Mouse (Mus musculus) kidney, adult 9 months (tissue): ENCODE data around the gene Olfr263.
"Not testable (repeated sequence)": the region's sequence is repeated elsewhere in the genome, so short reads cannot be mapped to it uniquely, and the experiment has no call there.

Experiments
- DNase-seq: peaks from one replicate; pipeline ENCODE4 v3.0.0; 2022

Olfr263 gene

GRCm38 (mm10) chr13:21129339-21129738 lies at the start of gene Olfr263:
Olfr263 (plus strand) TSS chr13:21129639.
- DNase-seq, result not testable (repeated sequence)

GRCm38 (mm10) chr13:21082686-21083085 lies 46.8 kb upstream of the Olfr263 start:
- DNase-seq, result peak; percentile 40

GRCm38 (mm10) chr13:21109759-21110158 lies 19.7 kb upstream of the Olfr263 start:
- DNase-seq, result no peak

GRCm38 (mm10) chr13:21110441-21110840 lies 19.0 kb upstream of the Olfr263 start:
- DNase-seq, result no peak

GRCm38 (mm10) chr13:21111183-21111582 lies 18.3 kb upstream of the Olfr263 start, which contains the start of gene Olfr1369-ps1:
Olfr1369-ps1 (plus strand) TSS chr13:21111483.
- DNase-seq, result not testable (repeated sequence)

GRCm38 (mm10) chr13:21114121-21114520 lies 15.3 kb upstream of the Olfr263 start:
- no peak for DNase-seq

GRCm38 (mm10) chr13:21142421-21142820 lies 13.0 kb downstream of the Olfr263 start:
- DNase-seq, result no peak

GRCm38 (mm10) chr13:21145767-21146166 lies 16.3 kb downstream of the Olfr263 start, which contains the start of gene Olfr1368:
Olfr1368 (minus strand) TSS chr13:21145867.
- DNase-seq, result no peak

- DNase-seq, result no peak
These were observed 26.4 kb downstream of the Olfr263 start for GRCm38 (mm10) chr13:21155888-21156287.

- DNase-seq, result no peak
These were observed 28.6 kb downstream of the Olfr263 start for GRCm38 (mm10) chr13:21158071-21158470.

- peak; percentile 93 for DNase-seq
These were observed 29.5 kb downstream of the Olfr263 start for GRCm38 (mm10) chr13:21158785-21159474.

GRCm38 (mm10) chr13:21159475-21159819 lies 30.0 kb downstream of the Olfr263 start:
- DNase-seq, result no peak

GRCm38 (mm10) chr13:21160041-21160511 lies 30.6 kb downstream of the Olfr263 start:
- no peak for DNase-seq

GRCm38 (mm10) chr13:21160657-21161590 lies 31.5 kb downstream of the Olfr263 start:
- DNase-seq, result peak; percentile 94

- DNase-seq, result no peak
These were observed 32.2 kb downstream of the Olfr263 start for GRCm38 (mm10) chr13:21161591-21161990.

GRCm38 (mm10) chr13:21162591-21162990 lies 33.2 kb downstream of the Olfr263 start:
- no peak for DNase-seq

- peak; percentile 84 for DNase-seq
These were observed 37.8 kb downstream of the Olfr263 start for GRCm38 (mm10) chr13:21166936-21167909.

GRCm38 (mm10) chr13:21167910-21168300 lies 38.5 kb downstream of the Olfr263 start:
- peak; percentile 53 for DNase-seq

- DNase-seq, result peak; percentile 49
These were observed 39.1 kb downstream of the Olfr263 start for GRCm38 (mm10) chr13:21168371-21169011.

GRCm38 (mm10) chr13:21169121-21169656 lies 39.8 kb downstream of the Olfr263 start:
- peak; percentile 32 for DNase-seq

- DNase-seq, result peak; percentile 80
These were observed 40.4 kb downstream of the Olfr263 start for GRCm38 (mm10) chr13:21169657-21170430.
